Mouse (Mus musculus): ENCODE measurements at regions not wholly inside any gene's neighbourhood (a gene's known extent, or its start where the extent isn't known, plus 50 kb on each side); places are given as distances from the start of the nearest gene placed in this dataset.
A peak's percentile ranks its signal among the peaks of the same experiment; 100 is the strongest.

DNA sequence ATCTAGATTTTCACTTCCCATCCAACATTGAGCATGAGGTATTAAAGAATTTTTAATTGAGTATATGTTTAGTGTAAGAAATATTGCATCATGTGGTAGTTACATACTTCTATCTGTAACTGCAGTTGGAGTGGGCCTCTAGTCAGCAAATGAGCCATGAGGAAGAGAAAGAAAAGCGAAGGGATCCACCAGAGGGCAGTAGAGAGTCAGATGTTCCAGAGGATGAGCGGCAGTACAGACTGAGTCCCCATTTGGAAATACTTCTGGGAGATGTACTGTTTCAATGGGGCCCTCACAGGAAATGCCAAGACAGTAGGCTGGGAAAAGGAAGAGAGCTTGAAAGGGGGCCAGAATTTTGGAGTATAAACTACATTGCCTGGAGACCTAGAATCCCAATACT lies 221.2 kb downstream of the Myh15 start:
- DNase-seq: peak; percentile 22

DNA sequence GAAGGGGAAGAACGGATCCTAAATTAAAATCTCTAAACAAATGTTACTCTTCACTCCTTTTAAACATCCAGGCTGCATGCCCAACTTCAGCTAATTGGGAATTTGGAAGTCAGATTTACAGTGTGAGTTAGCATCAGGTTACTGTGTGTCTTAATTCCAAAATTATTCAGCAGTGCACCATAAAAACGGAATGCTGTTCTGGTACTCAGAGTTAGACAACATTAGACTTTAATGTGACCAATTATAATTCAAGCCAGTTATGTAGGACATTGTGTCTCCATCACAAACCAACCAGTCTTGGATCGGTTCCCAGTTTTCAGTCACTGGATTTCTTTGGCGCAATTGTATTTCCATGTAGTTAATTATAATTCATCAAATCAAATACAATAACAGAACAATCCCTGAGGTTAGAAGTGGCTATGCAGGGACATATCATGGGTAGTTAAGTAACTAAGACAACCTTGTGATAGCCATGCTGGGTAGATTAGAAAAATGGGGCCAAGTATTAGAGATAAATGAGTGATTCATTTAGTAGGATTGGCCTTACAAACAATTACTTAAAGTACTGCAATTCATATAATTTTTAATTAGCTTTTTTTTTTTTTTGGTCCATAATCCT lies 230.9 kb downstream of the Myh15 start:
- no peak for DNase-seq

DNA sequence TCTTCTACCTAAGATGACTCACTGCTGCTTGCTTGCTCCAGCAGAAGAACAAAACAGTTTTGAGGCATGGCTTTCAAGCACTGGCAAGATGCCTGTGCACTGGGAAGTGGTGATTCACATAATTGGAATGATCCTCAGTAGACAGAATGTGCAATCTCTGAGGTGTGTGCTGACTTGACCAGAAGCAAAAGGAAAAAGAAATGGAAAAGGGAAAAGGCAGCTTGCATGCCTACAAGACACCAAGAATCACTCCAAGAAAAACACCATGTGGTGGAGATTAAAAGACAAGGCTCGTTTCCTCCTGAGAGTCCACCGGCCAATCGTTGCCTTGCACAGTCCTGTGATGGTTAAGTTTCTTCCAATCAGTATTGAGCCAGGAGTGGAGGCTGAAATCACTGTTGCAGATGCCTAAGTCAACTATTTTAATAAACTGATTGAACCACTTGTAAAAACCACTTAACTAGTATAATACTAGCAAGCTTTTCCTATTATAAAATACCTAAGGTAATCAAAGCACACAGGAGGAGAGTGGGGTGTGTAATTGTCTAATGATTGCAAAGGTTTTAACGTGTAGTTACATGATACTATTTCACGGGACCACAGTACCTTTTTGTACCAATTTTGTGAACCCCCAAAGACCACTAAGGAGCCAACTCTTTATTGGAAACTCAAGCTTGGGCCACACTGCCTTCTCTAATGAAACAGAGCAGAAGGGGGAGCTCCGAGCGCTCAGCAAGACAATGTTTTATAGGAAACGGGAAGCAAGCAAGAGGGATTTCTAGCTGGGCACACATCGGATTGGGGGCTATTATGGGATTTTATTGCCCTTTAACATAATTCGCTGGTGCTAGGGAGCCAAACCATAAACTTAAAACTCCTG lies 232.2 kb downstream of the Myh15 start:
- DNase-seq: peak; percentile 40

DNA sequence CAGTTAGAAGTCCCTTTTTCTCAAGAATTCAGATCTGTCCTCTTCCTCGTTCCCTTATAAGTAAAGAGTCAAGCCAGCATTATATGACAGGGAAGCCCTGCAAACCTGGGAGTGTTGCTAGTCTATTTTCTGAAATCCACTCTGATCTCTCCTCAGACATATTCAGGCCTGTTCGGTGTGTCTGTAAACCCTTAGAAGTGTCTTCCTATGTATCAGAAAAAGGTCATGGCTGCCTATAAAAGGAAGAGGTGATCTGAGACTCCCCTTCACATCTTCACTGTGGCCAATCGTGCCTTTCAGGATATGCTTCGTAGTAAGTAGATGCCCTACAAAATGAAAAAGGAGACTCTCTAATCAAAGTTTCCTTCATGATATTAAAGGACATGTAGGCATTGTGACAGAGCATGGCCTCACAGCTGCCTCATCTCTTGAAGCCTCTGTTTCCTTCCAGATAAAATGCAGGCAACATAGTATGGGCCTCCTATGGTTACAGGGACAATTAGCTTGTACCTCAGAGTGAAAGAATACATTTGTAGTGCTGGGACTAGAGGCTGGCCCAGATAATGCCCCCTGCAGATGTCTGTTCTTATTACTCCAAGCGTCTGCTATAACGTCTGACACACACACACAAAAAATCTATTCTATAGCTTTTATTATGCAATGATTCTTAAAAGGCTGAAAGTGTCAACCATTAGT lies 246.5 kb downstream of the Myh15 start:
- DNase-seq: no peak

DNA sequence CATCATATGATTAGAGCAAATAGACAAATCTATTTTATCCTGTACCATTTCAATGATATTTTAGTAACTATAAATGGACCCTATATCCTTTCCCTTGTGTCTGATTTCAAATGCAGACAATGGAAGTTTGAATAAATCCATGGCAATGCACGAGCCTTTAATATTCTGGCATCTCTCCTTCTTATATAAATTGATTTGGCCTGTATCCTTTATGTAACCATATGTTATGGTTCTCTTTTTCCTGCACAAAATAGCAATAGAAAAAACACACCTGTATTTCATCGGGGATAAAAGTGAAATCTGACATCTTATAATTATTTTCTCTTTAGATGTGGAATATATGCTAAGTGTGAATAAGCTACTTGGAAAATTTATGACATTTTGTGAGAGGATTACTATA lies 247.1 kb downstream of the Myh15 start:
- DNase-seq: no peak

DNA sequence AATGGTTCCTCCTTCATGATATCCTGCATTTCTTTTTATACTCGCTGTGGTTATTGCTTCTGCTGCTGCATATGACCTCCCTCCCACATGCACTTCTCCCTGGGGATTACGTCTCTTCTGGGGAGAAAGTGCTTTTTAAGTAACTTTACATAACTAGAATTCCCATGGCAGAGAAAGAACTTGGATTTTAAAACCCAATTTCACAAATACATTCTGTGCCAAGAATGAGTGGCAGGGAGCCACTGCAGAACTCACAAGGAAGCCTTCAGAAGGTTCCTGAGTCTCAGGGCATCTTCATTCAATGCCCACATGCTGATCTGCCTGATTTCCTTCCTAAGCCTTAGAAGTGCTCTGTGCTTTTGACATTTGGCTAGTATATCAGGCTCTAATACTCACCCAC lies 259.8 kb downstream of the Myh15 start:
- DNase-seq: no peak

DNA sequence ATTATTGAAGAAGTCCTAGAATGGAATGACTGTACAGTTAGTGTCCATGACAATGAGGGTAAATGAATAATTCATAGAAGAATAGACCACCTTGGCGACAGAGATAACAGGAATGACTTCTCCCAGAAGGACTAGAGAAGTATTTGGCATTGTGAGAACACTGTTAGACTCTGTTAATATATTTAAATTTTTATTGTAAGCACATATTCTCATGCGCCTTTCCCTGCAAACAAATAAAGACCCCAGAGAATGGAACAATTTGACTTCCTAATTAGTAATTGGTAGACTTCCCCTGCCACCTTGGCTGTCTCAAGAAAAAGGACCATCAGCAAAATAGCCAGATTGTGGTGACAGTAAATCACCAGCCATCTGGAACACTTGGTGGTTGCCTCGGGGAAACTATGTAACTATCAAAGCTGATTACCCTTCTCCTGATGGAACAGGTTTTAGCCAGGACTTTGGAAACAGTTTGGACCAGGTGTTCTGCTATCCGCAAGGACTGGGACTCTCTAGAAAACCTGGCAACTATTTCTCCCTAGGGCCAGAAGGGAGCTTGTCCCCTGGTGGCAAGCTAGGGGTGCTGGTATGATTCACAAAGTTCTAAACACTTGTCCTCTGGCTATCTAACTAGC lies 261.9 kb downstream of the Myh15 start:
- no peak for DNase-seq

DNA sequence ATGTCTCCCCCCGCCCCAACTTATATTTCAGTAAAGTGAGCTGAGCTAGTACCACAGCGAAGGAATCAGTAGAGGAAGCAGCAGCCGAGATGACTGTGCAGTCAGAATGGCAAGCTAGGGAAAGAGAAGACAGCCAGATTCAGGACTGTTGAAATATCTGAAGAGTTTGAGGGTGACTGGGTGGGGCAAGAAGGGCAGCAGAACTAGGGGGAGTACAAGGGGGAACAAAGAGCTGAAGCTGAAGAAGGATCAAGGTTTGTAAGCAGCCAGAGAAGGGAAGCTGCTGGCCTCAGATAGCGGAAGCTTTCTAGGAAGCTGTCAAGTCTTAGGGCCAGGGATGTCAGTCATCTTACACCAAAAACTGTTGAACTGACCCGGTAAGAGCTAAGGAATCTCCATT lies 262.5 kb downstream of the Myh15 start:
- DNase-seq: no peak

DNA sequence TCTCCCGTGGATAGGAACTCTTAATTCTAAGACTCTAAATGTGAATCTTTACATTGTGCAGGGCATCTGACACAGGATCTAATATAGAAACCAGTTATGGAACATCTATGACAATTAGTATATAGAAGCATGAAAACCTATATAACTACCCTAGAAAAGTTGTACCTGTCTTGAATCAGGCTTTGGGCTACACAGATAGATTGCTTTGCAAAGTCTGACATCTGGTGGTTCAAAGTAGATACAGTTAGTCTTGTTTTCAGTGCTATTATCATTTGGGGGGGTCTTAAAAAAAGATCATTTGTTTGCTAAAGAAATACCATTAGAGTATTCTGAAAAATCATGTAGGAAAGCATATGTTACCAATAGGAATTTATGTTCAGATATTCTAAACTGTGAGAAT lies 264.7 kb downstream of the Myh15 start:
- DNase-seq: no peak

DNA sequence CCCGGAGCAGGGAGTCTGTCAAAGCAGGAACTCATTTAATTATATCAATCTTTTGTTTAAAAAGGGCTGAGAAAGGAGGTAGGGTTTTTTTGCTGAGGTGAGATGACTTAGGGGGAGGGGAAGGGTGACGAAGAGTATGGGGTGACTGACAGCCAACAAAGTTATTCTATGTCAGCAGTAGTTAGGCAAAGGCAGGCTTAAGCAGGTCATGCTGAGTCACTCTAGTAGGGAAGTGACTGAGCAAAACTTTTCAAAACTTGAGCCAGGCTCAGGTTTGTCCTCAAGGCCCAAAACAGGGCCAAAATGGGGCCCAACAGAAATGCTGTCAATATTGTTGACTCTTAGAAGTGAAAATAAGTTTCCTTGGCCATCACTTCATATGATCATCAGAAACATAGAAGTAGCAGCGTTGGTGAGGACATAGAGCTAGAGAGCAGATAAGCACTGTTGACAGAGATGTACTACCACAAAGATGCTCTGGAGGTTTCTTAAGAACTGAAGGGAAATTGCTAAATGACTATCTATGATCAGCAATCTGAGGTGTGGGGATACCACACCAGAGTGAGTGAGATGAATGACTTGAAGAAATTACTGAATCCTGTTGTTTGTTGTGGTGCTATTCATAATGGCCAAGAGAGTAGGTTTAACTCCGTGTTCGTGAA lies 273.6 kb downstream of the Myh15 start:
- no peak for DNase-seq

DNA sequence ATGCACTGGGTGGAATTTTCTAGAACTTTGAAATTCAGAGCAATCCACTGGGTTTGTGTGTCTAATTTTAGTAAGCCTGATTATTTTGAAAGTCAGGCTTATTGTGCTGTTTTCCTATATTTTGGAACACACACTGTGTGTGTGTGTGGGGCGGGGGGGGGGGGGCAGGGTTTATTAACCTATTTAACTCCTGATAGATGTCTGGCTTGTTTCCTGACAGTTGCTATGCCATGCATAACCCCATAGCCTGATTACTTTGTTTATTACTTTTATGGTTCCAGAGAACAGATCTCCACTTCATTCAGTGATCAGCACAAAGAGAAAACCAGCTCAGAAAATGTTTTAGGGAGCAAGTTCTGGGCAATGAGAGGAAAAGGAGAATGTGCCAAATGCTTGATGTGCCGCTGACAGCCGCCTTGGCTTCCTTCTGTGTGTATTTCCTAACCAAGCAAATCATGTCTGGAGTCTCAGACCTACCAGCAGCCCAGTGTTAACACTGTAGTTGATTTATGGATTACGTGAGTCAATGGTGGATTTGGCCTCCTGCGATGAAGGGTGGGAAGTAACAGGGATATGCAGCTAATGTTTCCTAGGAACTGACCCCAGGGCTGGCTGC lies 274.9 kb downstream of the Myh15 start:
- peak; percentile 16 for DNase-seq

DNA sequence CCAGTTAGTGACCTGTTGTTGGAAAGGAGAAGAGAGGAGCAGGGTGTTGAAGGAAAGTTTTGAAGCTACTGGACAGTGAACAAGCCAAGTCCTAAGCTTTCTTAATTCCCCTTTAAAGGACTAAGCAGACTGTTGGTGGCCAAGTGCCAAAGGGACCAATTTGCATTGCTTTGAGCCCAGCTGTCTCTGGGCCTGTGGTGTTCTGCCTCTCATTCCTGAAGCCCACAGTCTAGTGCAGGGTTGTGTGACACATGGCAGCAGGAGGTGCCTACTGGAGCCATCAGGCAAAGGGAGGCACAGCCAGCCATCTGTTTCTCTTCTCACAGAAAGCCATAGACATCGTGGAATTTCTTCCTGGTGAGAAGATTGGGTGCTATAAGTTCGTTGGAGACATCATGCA lies 278.6 kb downstream of the Myh15 start:
- peak; percentile 6 for DNase-seq

DNA sequence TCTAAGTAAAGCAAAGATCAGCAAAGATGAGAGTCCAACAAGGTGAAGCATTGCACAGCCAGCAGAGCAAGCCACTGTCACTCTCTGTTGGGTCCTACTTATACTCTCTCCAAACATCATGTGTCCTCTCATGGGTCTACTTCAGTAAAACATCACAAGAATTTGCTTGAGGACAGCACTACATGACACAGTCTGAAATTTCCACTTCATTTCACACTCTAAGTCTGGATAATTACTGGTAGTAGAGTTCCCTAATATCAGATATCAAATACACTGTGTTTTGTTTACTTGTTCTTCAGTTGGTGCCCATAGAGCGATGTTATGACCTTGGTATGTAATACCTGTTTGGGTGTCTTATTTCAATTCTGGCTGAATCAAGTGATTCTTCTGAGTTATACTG lies 280.7 kb downstream of the Myh15 start:
- DNase-seq: no peak

DNA sequence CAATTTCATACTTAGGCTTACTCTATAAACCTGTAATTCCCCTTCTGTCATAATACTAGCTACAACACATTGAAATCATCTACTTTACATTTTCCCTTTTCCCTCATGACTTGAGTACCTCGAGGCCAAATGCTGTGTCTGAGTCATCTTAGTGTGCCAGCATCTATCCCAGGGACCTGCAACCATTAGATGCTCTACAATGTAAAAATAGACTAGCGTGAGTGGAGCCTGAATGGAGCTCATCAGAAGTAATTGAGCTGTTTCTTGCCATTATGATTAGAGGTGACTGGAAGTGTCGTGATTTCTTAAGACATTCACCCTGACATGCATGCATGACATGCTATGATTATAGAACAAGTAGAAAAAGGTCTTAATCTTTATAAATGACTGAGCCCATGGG lies 301.1 kb downstream of the Myh15 start:
- DNase-seq: no peak

DNA sequence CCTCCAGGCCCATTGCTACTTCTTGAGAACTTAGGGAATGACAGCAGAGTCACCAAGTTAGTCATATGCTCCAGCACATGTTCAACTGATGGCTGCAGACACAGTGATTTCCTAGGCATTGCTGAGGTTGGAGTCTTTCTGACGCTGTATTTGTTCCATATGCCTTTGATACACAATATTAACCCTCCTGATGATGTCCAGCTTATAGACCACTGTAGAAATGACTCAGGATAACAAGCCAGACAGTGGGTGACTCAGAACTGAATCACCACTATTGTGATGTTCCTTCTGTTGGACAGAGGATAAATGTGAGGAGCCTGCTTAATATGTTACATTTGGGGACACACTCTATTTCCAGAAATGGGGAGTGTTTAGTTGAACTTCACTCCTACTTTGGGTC lies 304.4 kb downstream of the Myh15 start:
- DNase-seq: no peak

DNA sequence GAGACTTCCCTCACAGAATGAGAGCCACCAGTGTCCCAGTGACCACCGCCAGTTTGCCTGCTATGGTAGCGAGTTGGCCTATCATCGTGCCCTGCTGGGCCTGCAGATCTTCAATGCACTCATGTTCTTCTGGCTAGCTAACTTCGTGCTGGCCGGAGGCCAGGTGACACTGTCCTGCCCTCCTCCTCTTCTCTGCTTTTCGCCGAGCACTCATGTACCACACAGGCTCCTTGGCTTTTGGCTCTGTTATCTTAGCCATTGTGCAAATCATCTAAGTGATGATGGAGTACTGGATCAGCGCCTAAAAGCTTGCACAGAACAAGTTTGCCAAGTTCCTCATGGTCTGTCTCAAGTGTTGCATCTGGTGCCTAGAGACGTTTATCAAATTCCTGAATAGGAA lies 312.2 kb downstream of the Myh15 start:
- peak; percentile 7 for DNase-seq

DNA sequence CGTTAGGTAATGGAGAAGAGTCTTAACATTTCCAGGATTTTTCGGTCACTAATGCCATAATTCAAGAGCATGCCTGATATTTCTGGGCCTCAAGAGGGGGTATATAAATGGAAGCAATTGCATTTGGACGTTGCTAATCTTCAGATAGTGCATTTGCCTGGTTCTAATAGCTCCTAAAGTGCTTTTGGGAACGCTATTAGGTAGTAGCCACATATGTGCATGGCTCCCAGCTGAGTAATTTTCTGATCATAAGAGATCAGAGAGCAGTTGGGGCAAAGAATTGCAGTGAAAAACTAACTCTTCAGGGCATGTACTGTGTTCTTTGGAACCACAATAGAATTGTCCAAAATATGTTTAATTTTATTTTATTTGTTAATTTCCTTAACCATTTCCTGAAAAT lies 317.8 kb downstream of the Myh15 start:
- no peak for DNase-seq

DNA sequence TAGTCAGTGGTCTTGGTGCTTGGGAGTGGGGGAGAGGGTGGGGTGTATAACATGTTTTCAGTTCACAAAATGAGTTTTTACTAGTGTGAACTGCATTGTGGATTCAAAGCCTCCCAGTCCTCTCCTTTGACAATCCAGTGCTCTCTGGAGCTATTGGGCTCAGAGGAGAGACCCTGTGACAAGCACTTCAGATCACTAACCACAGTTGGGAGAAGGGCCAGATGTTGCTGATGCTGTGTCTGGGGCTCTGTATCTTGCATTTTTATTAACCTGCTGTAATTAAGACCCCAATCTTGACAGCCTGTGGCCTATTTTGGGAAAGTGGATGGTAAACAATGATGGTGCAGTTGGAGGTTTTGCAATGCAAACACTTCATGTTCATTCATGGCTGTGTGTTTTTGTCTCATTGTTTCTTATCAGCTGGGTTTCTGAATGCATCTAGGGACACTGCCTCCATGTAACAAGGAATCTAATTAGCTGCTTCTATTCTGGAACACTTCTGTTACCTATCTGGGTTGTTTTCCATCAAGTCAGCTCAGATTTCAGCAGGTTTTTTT lies 320.0 kb upstream of the Ift57 start:
- DNase-seq: no peak

DNA sequence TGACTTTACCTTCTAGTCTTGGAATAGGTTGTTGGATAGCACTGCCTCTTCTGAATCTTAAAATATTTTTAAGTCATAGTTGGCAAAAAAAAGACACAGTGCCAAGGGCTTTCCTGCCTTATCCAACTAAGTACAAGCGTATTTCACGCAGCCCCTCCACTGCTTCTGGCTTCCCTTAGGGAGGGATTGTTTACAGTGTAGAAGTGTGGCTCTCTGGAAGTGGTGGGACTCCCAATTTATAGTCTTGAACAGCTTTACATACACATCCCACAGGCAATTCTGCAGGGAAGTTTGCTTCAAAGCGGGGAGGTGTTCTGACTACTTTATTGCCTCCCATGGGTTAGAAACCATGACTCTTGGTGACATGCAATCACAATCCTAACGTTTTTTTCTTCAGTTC lies 310.9 kb upstream of the Ift57 start:
- no peak for DNase-seq

DNA sequence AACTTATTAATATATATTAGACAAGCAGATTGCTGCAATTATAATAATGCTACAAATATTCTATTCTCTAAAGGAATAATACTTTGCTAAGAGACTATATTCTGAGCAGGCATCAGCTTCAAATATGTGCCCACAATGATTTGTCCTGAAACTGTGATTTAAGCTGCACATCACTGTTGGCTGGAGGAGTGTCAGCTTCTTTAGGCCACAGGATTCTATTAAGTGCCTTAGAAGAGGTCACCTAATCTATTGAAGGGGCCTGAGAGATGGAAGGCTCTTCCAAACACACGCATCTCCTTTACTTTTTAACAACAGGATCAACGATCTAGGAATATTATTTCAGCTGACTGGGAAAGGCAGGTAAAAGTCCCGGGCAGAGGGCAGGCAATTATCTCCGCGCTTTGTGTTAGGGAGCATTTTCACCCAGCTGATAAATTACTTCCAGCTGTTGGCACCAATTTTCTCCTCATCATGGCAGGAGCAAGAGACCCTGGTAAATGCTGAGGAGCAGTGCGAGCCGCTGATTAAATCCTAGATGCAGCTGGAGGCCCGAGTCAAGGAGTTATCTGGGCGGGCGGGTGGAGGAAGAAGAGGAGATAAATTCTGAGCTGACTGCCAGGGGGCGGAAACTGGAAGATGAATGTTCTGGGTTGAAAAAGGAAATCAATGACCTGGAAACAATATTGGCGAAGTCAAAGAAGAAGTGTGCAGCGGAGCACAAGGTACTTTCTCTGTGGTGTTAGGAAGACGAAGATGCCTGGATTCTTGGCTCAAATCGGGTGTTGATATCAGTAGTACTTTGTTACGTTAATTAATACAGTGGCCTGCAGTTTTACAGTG lies 290.9 kb upstream of the Ift57 start:
- no peak for DNase-seq

DNA sequence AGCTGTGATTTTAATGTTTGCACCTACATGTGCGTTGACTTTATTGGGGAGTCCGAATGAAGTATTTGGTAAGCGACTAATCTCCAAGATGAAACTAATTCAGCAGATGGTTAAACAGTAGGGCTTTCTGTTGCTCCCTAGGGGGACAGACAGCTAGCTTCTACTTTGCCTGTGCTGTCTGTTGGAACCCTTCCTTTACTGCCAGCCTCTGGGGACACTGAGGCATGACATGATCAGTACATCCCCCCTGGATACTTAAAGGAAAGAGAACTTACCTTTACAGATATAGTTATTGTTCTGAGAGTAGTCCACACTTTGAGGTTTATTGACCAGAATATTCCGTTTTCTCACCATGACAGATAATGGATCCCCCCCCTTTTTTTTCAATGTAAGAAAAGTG lies 289.8 kb upstream of the Ift57 start:
- no peak for DNase-seq
